Mouse (Mus musculus) cerebellum, adult 2 months (tissue): ENCODE results near the gene Mta2.

Experiments
- CTCF ChIP-seq: fragments of 200-500 bp; IDR thresholded peaks from 2 replicates; pipeline ENCODE4 v1.5.1; 2011; ENCODE audit warnings: low read depth, mild to moderate bottlenecking, control low read depth, low read length, moderate library complexity, borderline replicate concordance; ENCODE audit not compliant: insufficient read depth
- POLR2A ChIP-seq: fragments of 200-500 bp; IDR thresholded peaks from 2 replicates; pipeline ENCODE4 v1.6.1; 2011; ENCODE audit warnings: low read length, control low read depth, borderline replicate concordance; ENCODE audit not compliant: insufficient read depth

GRCm38 (mm10) chr19:8911810-8912209, 29.9 kb upstream of the Mta2 start:
- TF ChIP-seq POLR2A (no peak), CTCF (no peak)
